In the genomic region with DNA sequence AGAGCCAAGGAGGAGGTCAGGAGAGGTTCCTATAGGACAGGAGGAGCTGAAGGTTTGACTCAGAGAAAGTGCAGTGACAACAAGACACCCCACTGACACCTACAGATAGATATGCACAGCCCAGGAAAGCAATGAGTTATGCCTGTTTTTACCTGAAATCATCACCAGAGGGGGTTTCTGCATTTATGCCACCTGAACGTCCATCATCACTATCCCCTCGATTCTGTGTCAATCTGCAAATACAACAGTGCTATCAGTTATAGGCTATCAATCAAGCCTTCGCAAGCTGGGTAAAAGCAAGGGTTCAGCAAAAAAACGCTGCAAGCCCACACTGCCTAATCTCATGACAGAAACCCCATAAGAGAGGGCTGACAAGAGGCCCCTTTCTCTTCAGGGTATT, we compare ENCODE assay signal across 12 mouse cellular contexts. TPM values are rescaled to one million over a fixed set of nuclear protein-coding genes. Genes with fewer than 3 reads are reported as not detected.
DNase-seq lines count a peak whose midpoint lies in the region; ATAC-seq lines count a peak whose summit lies in the region.
"Had no signal": no experiment of that assay in that cellular context is flagged by ENCODE, and none has a peak within 500 bp of the region (broad histone marks: within the 10 kb centered on the region; RNA-seq: fewer than 3 reads in every experiment).

No protein-coding gene starts in this region.

- peak; percentile 11 for DNase-seq in thymus, postnatal 0 days (ENCODE audit: low spot score)
- no peak for DNase-seq in thymus, postnatal 25 days
- DNase-seq in embryo, embryonic 10 days (ENCODE audit: low spot score): no peak
- no peak for DNase-seq in gastrocnemius, postnatal 10 days
- DNase-seq in right cerebral cortex, postnatal 10 days (ENCODE audit: low spot score in 2 of 2): no peak
- DNase-seq: adrenal gland, adult 8-10 months; cerebellum, postnatal 10 days; kidney, postnatal 4 days; thymus, postnatal 4 days had no signal

- H3K4me2 ChIP-seq in liver, embryonic 16.5 days (ENCODE audit: low read depth, low read length): peak overlapping the region; percentile 94; the same call in 1 of the 2 replicates

- peaks cover 24% of the 10 kb centered on the region for H3K4me1 ChIP-seq in erythroblast, embryonic 14.5 days (ENCODE audit: control insufficient read depth)
- peaks cover 10% of the 10 kb centered on the region for H3K4me1 ChIP-seq in liver, embryonic 16.5 days (ENCODE audit: control insufficient read depth, low read depth, low read length)

- H3K9me3 ChIP-seq in erythroblast, embryonic 14.5 days (ENCODE audit: control insufficient read depth, low read length): no peaks in the 10 kb centered on the region
- no peaks in the 10 kb centered on the region for H3K9me3 ChIP-seq in liver, embryonic 16.5 days (replicated peaks; ENCODE audit: control insufficient read depth, low read length)

- WGBS in liver, embryonic 16.5 days (ENCODE audit: insufficient replicate concordance): 41% methylated on average over 4 of the region's 4 CpGs

- H3K9ac ChIP-seq in liver, embryonic 16.5 days (ENCODE audit: low read depth, low read length): no peak overlapping the region

- H3K36me3 ChIP-seq in erythroblast, embryonic 14.5 days (ENCODE audit: control insufficient read depth): peaks cover 42% of the 10 kb centered on the region
- peaks cover 5% of the 10 kb centered on the region; the same call in 1 of the 2 replicates for H3K36me3 ChIP-seq in liver, embryonic 16.5 days (ENCODE audit: control insufficient read depth, insufficient read depth)

- no peak for ATAC-seq in erythroblast, adult 5-6 weeks (replicated peaks; ENCODE audit: low FRiP score, poor library complexity, severe bottlenecking)
- ATAC-seq in liver, embryonic 16.5 days (ENCODE audit: low read depth): no peak

- peak overlapping the region; percentile 86 for H3K4me3 ChIP-seq in erythroblast, embryonic 14.5 days (replicated peaks)
- H3K4me3 ChIP-seq in liver, embryonic 16.5 days (ENCODE audit: low read depth, low read length): no peak overlapping the region

- H3K27ac ChIP-seq in liver, embryonic 16.5 days (ENCODE audit: low read length): no peak overlapping the region

- no peaks in the 10 kb centered on the region for H3K27me3 ChIP-seq in erythroblast, embryonic 14.5 days (ENCODE audit: control insufficient read depth)
- H3K27me3 ChIP-seq in liver, embryonic 16.5 days (ENCODE audit: control insufficient read depth, insufficient read depth, low read depth, low read length): no peaks in the 10 kb centered on the region

RNA-seq across cellular contexts. Expression of a gene that starts 1.2 kb away (rescaled TPM):
- polyA plus RNA-seq in erythroblast, embryonic 14.5 days (2012): 0.15 and 0.29 TPM in 2 replicates
- total RNA-seq in erythroblast, adult 5-6 weeks (2015; ENCODE audit: low replicate concordance): 0.84 and 0.96 TPM in 2 replicates
- total RNA-seq in erythroblast, adult 5-6 weeks (2017; ENCODE audit: low replicate concordance): 3.8 and 4.0 TPM in 2 replicates
- polyA plus RNA-seq in thymus, postnatal 0 days (2015; fragmentation: Nextera tagmentation; extraction: Ambion mirVana): 12.6 and 18.0 TPM in 2 replicates
- polyA plus RNA-seq in liver, embryonic 16.5 days (2015; fragmentation: Nextera tagmentation; extraction: Ambion mirVana): 4.1 and 5.1 TPM in 2 replicates
- 10 to 100 TPM; 25.5 to 25.9 TPM for total RNA-seq in gastrocnemius, postnatal 10 days (2021)

RNA-seq across cellular contexts. Expression of a gene that starts 6.4 kb away (rescaled TPM):
- 1.5 and 3.7 TPM in 2 replicates for polyA plus RNA-seq in erythroblast, embryonic 14.5 days (2012)
- 409 and 448 TPM in 2 replicates for total RNA-seq in erythroblast, adult 5-6 weeks (2015; ENCODE audit: low replicate concordance)
- 409 and 414 TPM in 2 replicates for total RNA-seq in erythroblast, adult 5-6 weeks (2017; ENCODE audit: low replicate concordance)
- 230 and 243 TPM in 2 replicates for polyA plus RNA-seq in thymus, postnatal 0 days (2015; fragmentation: Nextera tagmentation; extraction: Ambion mirVana)
- 81.5 and 87.4 TPM in 2 replicates for polyA plus RNA-seq in liver, embryonic 16.5 days (2015; fragmentation: Nextera tagmentation; extraction: Ambion mirVana)
- 10 to 100 TPM; 68.8 to 91.9 TPM for total RNA-seq in gastrocnemius, postnatal 10 days (2021)

RNA-seq across cellular contexts. Expression of a gene that starts 51.8 kb away (rescaled TPM):
- polyA plus RNA-seq in erythroblast, embryonic 14.5 days (2012): 4.0 and 5.0 TPM in 2 replicates
- total RNA-seq in erythroblast, adult 5-6 weeks (2015; ENCODE audit: low replicate concordance): 36.6 and 43.8 TPM in 2 replicates
- 41.2 and 53.1 TPM in 2 replicates for total RNA-seq in erythroblast, adult 5-6 weeks (2017; ENCODE audit: low replicate concordance)
- 261 and 287 TPM in 2 replicates for polyA plus RNA-seq in thymus, postnatal 0 days (2015; fragmentation: Nextera tagmentation; extraction: Ambion mirVana)
- polyA plus RNA-seq in liver, embryonic 16.5 days (2015; fragmentation: Nextera tagmentation; extraction: Ambion mirVana): 141 and 153 TPM in 2 replicates
- total RNA-seq in gastrocnemius, postnatal 10 days (2021): 100 to 1,000 TPM; 121 to 126 TPM

Comparison
In these comparisons a context has a peak if more than half of its experiments do, and no peak if none do; other contexts are left out.
1. RNA of a gene that starts 6.4 kb away (polyA plus RNA-seq): 230 to 243 TPM in thymus, postnatal 0 days and 81.5 to 87.4 TPM in liver, embryonic 16.5 days; 1.5 to 3.7 TPM in erythroblast, embryonic 14.5 days; every median in the first group is over 10 times any median in the second.
2. RNA of a gene that starts 51.8 kb away (polyA plus RNA-seq): 261 to 287 TPM in thymus, postnatal 0 days and 141 to 153 TPM in liver, embryonic 16.5 days; 4.0 to 5.0 TPM in erythroblast, embryonic 14.5 days; every median in the first group is over 10 times any median in the second.